Mouse (Mus musculus) erythroblast, embryonic 14.5 days (primary cell): Measurements from ENCODE around the gene Dlgap1.

ENCODE experiments used
- GATA1 ChIP-seq: IDR thresholded peaks from 2 replicates; pipeline ENCODE4 v1.6.1; 2012; ENCODE audit warnings: low read length, inconsistent platforms, mixed read lengths
- TAL1 ChIP-seq: IDR thresholded peaks from 3 replicates; pipeline ENCODE4 v1.6.1; 2012; ENCODE audit warnings: low read length, inconsistent platforms, mixed read lengths

- TF ChIP-seq TAL1 (no peak), GATA1 (no peak)
Observed at GRCm38 (mm10) chr17:70737424-70737823, 768.6 kb downstream of the Dlgap1 start.
